Mouse (Mus musculus): ENCODE results near the gene Sctr. TPM values are rescaled to one million over a fixed set of nuclear protein-coding genes. Genes with fewer than 3 reads are reported as not detected.

Gene Sctr
- total and polyA plus RNA-seq, 2 experiments from 2014 or later = 0.93 to 2.0 TPM

GRCm38 (mm10) chr1:120066159-120066558, 59.5 kb downstream of the Sctr start:
- no peak for ATAC-seq
- no peaks in the 10 kb centered on the region for H3K27me3 ChIP-seq (ENCODE audit: insufficient read depth, low read length)
- 83% methylated on average over 8 of the region's 8 CpGs for WGBS
- no peak overlapping the region for H3K4me2 ChIP-seq (ENCODE audit: low read depth, low read length)
- H3K9ac ChIP-seq (replicated peaks; ENCODE audit: low read length) = no peak overlapping the region
- no peaks in the 10 kb centered on the region for H3K9me3 ChIP-seq (ENCODE audit: low read length)
- no peak overlapping the region for H3K27ac ChIP-seq
- H3K36me3 ChIP-seq (ENCODE audit: insufficient read depth, low read length) = no peaks in the 10 kb centered on the region
- no peak overlapping the region for H3K4me3 ChIP-seq (ENCODE audit: low read length)
- TF ChIP-seq CTCF (IDR thresholded peaks at IDR 0.05; ENCODE audit: low read depth) = no peak
- DNase-seq (ENCODE audit: low spot score) = no peak
- H3K4me1 ChIP-seq (ENCODE audit: insufficient read depth, low read length) = no peaks in the 10 kb centered on the region

GRCm38 (mm10) chr1:120066625-120067024, 59.9 kb downstream of the Sctr start:
- Histone ChIP-seq H3K4me2 (ENCODE audit: low read depth, low read length) (no peak overlapping the region), H3K4me3 (ENCODE audit: low read length) (no peak overlapping the region), H3K27ac (no peak overlapping the region), H3K9me3 (ENCODE audit: low read length) (no peaks in the 10 kb centered on the region), H3K36me3 (ENCODE audit: insufficient read depth, low read length) (no peaks in the 10 kb centered on the region), H3K27me3 (ENCODE audit: insufficient read depth, low read length) (no peaks in the 10 kb centered on the region), H3K4me1 (ENCODE audit: insufficient read depth, low read length) (no peaks in the 10 kb centered on the region), H3K9ac (replicated peaks; ENCODE audit: low read length) (no peak overlapping the region)
- DNase-seq (ENCODE audit: low spot score) = no peak
- 91% methylated on average over 3 of the region's 3 CpGs for WGBS
- no peak for TF ChIP-seq CTCF (IDR thresholded peaks at IDR 0.05; ENCODE audit: low read depth)
- no peak for ATAC-seq

- Histone ChIP-seq H3K4me1 (ENCODE audit: insufficient read depth, low read length) (peaks cover 6% of the 10 kb centered on the region; the same call in 1 of the 2 replicates), H3K9me3 (ENCODE audit: low read length) (no peaks in the 10 kb centered on the region), H3K4me2 (ENCODE audit: low read depth, low read length) (no peak overlapping the region), H3K9ac (replicated peaks; ENCODE audit: low read length) (no peak overlapping the region), H3K27ac (no peak overlapping the region), H3K36me3 (ENCODE audit: insufficient read depth, low read length) (no peaks in the 10 kb centered on the region), H3K27me3 (ENCODE audit: insufficient read depth, low read length) (no peaks in the 10 kb centered on the region), H3K4me3 (ENCODE audit: low read length) (no peak overlapping the region)
- ATAC-seq (no peak), DNase-seq (ENCODE audit: low spot score) (no peak)
- no peak for TF ChIP-seq CTCF (IDR thresholded peaks at IDR 0.05; ENCODE audit: low read depth)
- 85% methylated on average over 5 of the region's 5 CpGs for WGBS
Observed at GRCm38 (mm10) chr1:120069120-120069519, 62.4 kb downstream of the Sctr start.

- H3K27ac ChIP-seq = no peak overlapping the region
- H3K27me3 ChIP-seq (ENCODE audit: insufficient read depth, low read length) = no peaks in the 10 kb centered on the region
- ATAC-seq = no peak
- H3K9me3 ChIP-seq (ENCODE audit: low read length) = no peaks in the 10 kb centered on the region
- H3K36me3 ChIP-seq (ENCODE audit: insufficient read depth, low read length) = no peaks in the 10 kb centered on the region
- no peak overlapping the region for H3K4me3 ChIP-seq (ENCODE audit: low read length)
- H3K9ac ChIP-seq (replicated peaks; ENCODE audit: low read length) = no peak overlapping the region
- H3K4me1 ChIP-seq (ENCODE audit: insufficient read depth, low read length) = peaks cover 6% of the 10 kb centered on the region; the same call in 1 of the 2 replicates
- no peak overlapping the region for H3K4me2 ChIP-seq (ENCODE audit: low read depth, low read length)
- TF ChIP-seq CTCF (IDR thresholded peaks at IDR 0.05; ENCODE audit: low read depth) = no peak
- DNase-seq (ENCODE audit: low spot score) = no peak
- 80% methylated on average over 6 of the region's 6 CpGs for WGBS
Observed at GRCm38 (mm10) chr1:120070168-120070567, 63.5 kb downstream of the Sctr start.

GRCm38 (mm10) chr1:120071133-120071532, 64.4 kb downstream of the Sctr start:
- H3K4me1 ChIP-seq (ENCODE audit: insufficient read depth, low read length) = peaks cover 6% of the 10 kb centered on the region; the same call in 1 of the 2 replicates
- TF ChIP-seq CTCF (IDR thresholded peaks at IDR 0.05; ENCODE audit: low read depth) = no peak
- H3K36me3 ChIP-seq (ENCODE audit: insufficient read depth, low read length) = no peaks in the 10 kb centered on the region
- DNase-seq (ENCODE audit: low spot score) (no peak), ATAC-seq (no peak)
- H3K4me3 ChIP-seq (ENCODE audit: low read length) = no peak overlapping the region
- H3K27me3 ChIP-seq (ENCODE audit: insufficient read depth, low read length) = no peaks in the 10 kb centered on the region
- H3K27ac ChIP-seq = no peak overlapping the region
- no peak overlapping the region for H3K9ac ChIP-seq (replicated peaks; ENCODE audit: low read length)
- no peaks in the 10 kb centered on the region for H3K9me3 ChIP-seq (ENCODE audit: low read length)
- WGBS = 87% methylated on average over 4 of the region's 4 CpGs
- H3K4me2 ChIP-seq (ENCODE audit: low read depth, low read length) = no peak overlapping the region

- DNase-seq (ENCODE audit: low spot score) (no peak), ATAC-seq (no peak)
- Histone ChIP-seq H3K27ac (no peak overlapping the region), H3K9ac (replicated peaks; ENCODE audit: low read length) (peak overlapping the region; percentile 45; the same call in 1 of the 2 replicates), H3K36me3 (ENCODE audit: insufficient read depth, low read length) (no peaks in the 10 kb centered on the region), H3K9me3 (ENCODE audit: low read length) (no peaks in the 10 kb centered on the region), H3K4me3 (ENCODE audit: low read length) (peak overlapping the region; percentile 37), H3K4me1 (ENCODE audit: insufficient read depth, low read length) (peaks cover 6% of the 10 kb centered on the region; the same call in 1 of the 2 replicates), H3K4me2 (ENCODE audit: low read depth, low read length) (peak overlapping the region; percentile 75), H3K27me3 (ENCODE audit: insufficient read depth, low read length) (no peaks in the 10 kb centered on the region)
- TF ChIP-seq CTCF (IDR thresholded peaks at IDR 0.05; ENCODE audit: low read depth) = no peak
- 13% methylated on average over 16 of the region's 16 CpGs for WGBS
Observed at GRCm38 (mm10) chr1:120072900-120073299, 66.2 kb downstream of the Sctr start.

GRCm38 (mm10) chr1:120073519-120074306, 67.0 kb downstream of the Sctr start, which contains the start of gene Tmem37:
TSS of gene Tmem37 (minus strand) at chr1:120074074.
- peak within 1 kb of the TSS; percentile 75 for H3K4me2 ChIP-seq (ENCODE audit: low read depth, low read length)
- H3K9me3 ChIP-seq (ENCODE audit: low read length) = no peaks in the 10 kb centered on the region
- H3K9ac ChIP-seq (replicated peaks; ENCODE audit: low read length) = peak within 1 kb of the TSS; percentile 45
- ATAC-seq = peak; percentile 72
- no peaks in the 10 kb centered on the region for H3K27me3 ChIP-seq (ENCODE audit: insufficient read depth, low read length)
- H3K36me3 ChIP-seq (ENCODE audit: insufficient read depth, low read length) = no peaks in the 10 kb centered on the region
- H3K4me1 ChIP-seq (ENCODE audit: insufficient read depth, low read length) = peaks cover 6% of the 10 kb centered on the region; the same call in 1 of the 2 replicates
- TF ChIP-seq CTCF (IDR thresholded peaks at IDR 0.05; ENCODE audit: low read depth) = no peak
- peak; percentile 54 for DNase-seq (ENCODE audit: low spot score)
- no peak within 1 kb of the TSS for H3K27ac ChIP-seq
- 5% methylated on average over 40 of the region's 40 CpGs for WGBS
- H3K4me3 ChIP-seq (ENCODE audit: low read length) = peak within 1 kb of the TSS; percentile 37
